ENCODE assay signal across 21 mouse cellular contexts in the genomic region with DNA sequence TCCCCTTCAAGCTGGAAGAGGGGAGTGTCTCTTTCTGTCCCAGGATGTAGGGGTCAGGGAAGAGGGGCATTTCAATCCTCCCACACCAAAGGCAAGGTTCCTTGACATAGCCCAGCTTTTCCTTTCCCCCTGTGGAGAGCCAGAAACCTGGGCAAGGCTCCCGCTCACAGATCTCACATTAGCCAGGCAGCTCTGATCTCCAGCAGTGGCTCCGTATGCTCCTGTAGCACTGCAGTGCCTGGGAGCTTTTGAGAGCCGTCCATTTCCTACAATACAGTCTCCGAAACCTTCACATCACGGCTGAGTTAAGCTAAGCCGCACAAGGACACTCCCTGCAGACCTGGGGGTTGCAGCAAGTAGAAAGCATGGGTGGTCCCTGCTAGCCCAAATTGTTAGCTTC. TPM values are rescaled to one million over a fixed set of nuclear protein-coding genes. Genes with fewer than 3 reads are reported as not detected.
"Had no signal": no experiment of that assay in that cellular context is flagged by ENCODE, and none has a peak within 500 bp of the region (broad histone marks: within the 10 kb centered on the region; RNA-seq: fewer than 3 reads in every experiment).

No protein-coding gene starts in this region.

- H3K4me3 ChIP-seq: limb, embryonic 13.5 days; midbrain, embryonic 10.5 days; midbrain, embryonic 15.5 days; neural tube, embryonic 12.5 days; stomach, embryonic 15.5 days had no signal

- H3K4me2 ChIP-seq: limb, embryonic 13.5 days; midbrain, embryonic 15.5 days; neural tube, embryonic 12.5 days; stomach, embryonic 15.5 days had no signal

- DNase-seq: kidney, postnatal 25 days; lung, adult 18-20 months; retina, postnatal 1 day; right cerebral cortex, postnatal 4 days; spleen, adult 18-20 months; thymus, adult 2 months; thymus, postnatal 25 days had no signal

- H3K27me3 ChIP-seq: midbrain, embryonic 15.5 days; neural tube, embryonic 12.5 days had no signal

- H3K4me1 ChIP-seq: midbrain, embryonic 10.5 days; midbrain, embryonic 15.5 days; neural tube, embryonic 12.5 days; stomach, embryonic 15.5 days had no signal

- H3K36me3 ChIP-seq: limb, embryonic 13.5 days; midbrain, embryonic 10.5 days; midbrain, embryonic 15.5 days; neural tube, embryonic 12.5 days; stomach, embryonic 15.5 days had no signal

- H3K27ac ChIP-seq: limb, embryonic 13.5 days; liver, embryonic 14.5 days; midbrain, embryonic 10.5 days; midbrain, embryonic 15.5 days; neural tube, embryonic 12.5 days; stomach, embryonic 15.5 days had no signal

- H3K9me3 ChIP-seq: midbrain, embryonic 10.5 days; midbrain, embryonic 15.5 days; neural tube, embryonic 12.5 days; stomach, embryonic 15.5 days had no signal

- H3K9ac ChIP-seq: limb, embryonic 13.5 days; liver, embryonic 14.5 days; midbrain, embryonic 15.5 days; neural tube, embryonic 12.5 days; stomach, embryonic 15.5 days had no signal

- ATAC-seq: midbrain, embryonic 15.5 days had no signal

RNA-seq across cellular contexts. Expression of gene Gm17087, which starts 12.5 kb away (rescaled TPM):
- total RNA-seq: layer of hippocampus, postnatal 25 days; left cerebral cortex, postnatal 36 days; liver, adult 2 months; monocyte, adult 5-6 weeks; neutrophil, adult 5-6 weeks had no signal
- polyA plus RNA-seq: kidney, embryonic 16.5 days; limb, embryonic 13.5 days; liver, adult 2 months; liver, embryonic 14.5 days; lung, embryonic 16.5 days; midbrain, embryonic 10.5 days; midbrain, embryonic 15.5 days; neural tube, embryonic 12.5 days; testis, adult 2 months; thymus, adult 2 months had no signal

RNA-seq across cellular contexts. Expression of gene Pde10a, which starts 29.0 kb away (rescaled TPM):
- total RNA-seq: monocyte, adult 5-6 weeks; neutrophil, adult 5-6 weeks had no signal
